Mouse (Mus musculus) hematopoietic stem cell, adult 5-6 weeks (primary cell): ENCODE data around the gene Fam171a1. TPM values are rescaled to one million over a fixed set of nuclear protein-coding genes. Genes with fewer than 3 reads are reported as not detected.
"Not testable (repeated sequence)": the region's sequence is repeated elsewhere in the genome, so short reads cannot be mapped to it uniquely, and the experiment has no call there.

Experiments used
- ATAC-seq, 2 experiments: fragments of 125-278 bp in 1 of 2; replicated peaks in 1 of 2; 2 replicates each; pipeline ENCODE4 v1.8.0; 2016 to 2017; ENCODE audit warnings: inconsistent platforms in 2 of 2, mild to moderate bottlenecking in 2 of 2, moderate number of reproducible peaks in 2 of 2, low read depth in 1 of 2, moderate TSS enrichment in 1 of 2; ENCODE audit not compliant: low FRiP score in 2 of 2, poor library complexity in 2 of 2, severe bottlenecking in 2 of 2, insufficient read depth in 1 of 2, low TSS enrichment in 1 of 2
- total RNA-seq: library from RNA; stranded (forward); fragments of 172-1452, 232-1000 nt; gene quantifications from 2 replicates; pipeline ENCODE4 v1.2.3, GENCODE M21; 2017

Fam171a1 gene
- total RNA-seq, 1 experiment from 2014 or later, result 21.2 TPM

GRCm38 (mm10) chr2:3158682-3159412 lies 44.8 kb downstream of the Fam171a1 start:
- ATAC-seq, result peak; percentile 80 to 88

- ATAC-seq, result no peak
Measured at GRCm38 (mm10) chr2:3161578-3161977, 47.6 kb downstream of the Fam171a1 start.

DNA sequence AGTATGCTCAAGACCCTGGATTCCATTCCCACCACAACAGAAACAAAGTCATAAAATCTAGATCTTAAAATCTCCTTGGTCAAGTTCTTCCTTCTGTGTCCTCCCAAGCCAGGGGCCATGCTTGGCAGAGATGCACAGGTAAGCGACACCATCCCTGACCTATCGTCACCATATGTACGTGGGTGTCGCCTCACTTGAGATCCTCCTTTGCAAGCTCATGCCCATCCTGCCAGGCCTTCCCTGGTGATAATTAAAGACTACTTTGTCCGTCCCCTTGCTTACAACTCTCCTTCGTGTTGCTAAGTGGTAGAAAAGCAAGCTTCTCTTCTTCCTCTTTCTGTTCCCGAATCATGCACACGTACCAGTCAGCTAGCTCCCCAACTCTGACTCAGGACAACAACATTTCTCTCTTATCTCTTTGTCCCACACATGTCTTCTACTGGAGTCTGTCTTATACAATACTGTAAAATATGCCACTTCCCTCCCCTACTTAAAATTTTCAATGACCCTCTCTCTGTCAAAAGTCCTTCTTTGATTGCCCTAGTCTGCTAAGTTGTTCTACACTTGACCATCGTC lies 49.6 kb downstream of the Fam171a1 start:
- peak; percentile 47 to 67 for ATAC-seq

DNA sequence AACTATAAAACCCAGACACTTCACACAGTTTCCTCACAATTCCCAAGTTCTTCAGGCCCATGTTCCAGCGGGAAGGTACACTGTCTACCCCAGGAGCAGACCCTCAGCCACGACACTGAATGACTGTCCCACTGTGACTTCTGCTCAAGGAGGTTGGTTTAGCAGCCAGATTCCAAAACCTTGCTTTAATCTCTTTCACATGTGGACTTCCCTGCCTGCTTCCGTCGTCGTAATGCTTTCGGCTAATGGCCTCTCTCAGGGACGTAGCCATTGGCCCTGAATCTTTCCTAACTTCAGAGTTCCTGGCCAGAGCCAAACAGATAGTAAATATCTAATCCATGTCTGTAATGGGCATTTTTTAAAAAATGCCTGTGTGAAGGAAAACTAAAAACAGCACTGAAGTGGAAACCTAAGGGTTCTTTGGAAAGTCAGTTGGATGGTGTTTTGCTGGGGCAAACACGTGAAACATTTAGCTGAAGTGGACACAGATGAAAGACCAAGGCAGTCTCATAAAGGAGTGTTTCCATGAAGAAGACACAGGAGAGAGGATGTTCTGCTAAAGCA lies 51.1 kb downstream of the Fam171a1 start:
- ATAC-seq, result no peak

- ATAC-seq, result no peak
Measured at GRCm38 (mm10) chr2:3165890-3166605, 52.0 kb downstream of the Fam171a1 start.

DNA sequence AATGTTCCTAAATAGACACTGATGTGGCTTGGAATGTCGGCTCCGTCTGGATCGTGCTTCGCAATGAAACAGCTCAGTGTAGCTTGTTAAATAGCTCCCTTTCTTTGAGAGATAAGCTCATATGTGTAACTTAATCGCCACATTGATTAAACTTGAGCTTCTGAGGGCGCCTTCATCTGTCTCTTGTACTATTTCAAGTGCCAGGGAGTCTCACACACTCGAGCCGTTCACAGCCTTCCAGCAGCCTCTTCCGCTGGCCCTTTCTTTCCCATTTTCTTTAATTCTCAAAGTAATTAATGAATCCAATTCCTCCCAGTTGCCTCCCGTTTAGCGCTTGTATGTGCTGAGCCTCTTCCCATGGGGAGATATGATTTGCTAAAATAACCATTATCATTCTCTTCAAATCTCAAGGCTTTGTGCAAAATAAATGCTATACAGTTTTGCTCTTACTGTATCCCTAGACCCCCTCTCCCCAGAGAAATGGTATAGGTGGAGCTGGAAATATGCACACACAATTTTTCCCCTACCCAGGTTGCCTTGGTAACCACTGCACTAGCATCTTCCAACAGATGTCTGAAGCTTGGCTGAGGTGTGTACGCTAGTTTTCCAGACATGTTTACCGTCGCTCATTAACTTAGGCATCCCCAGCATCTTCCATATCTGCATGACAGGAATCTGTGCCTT lies 54.8 kb downstream of the Fam171a1 start:
- ATAC-seq, result no peak

DNA sequence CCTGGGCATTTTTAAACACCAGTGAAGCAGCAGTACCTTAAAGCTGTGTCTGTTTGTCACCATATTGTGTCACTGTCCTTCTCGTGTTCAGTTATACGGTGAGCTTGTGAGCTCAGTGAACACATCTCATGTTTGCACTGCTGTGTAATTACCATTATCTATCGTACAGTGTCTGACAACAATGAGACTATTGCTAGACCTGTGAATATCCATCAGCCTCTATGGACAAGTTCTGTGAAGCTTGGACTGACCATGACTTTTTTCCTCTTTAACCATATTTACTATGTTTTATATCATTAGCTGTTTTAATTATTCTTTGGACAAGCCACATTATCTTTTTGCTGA lies 55.4 kb downstream of the Fam171a1 start:
- no peak for ATAC-seq

DNA sequence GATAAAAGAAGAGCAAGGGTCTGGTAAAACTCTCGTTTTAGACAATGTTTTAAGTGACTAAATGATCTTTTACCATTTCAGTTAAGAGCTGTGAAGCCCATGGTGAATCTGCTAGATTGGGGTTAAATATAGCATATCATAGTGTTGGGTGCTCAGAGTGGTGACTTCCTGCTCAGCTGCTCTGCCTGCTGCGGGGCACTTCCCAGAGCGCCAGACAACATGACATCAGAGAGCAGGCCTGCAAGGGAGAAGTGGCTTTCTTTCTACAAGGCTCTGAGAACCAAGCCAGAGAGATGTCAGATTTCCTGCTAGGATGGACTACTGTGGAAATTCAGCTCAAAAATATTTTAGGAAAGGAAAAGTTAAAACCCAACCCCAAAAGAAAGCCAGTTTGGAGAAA lies 57.8 kb downstream of the Fam171a1 start:
- ATAC-seq, result peak; percentile 92 to 97

GRCm38 (mm10) chr2:3172656-3173055 lies 58.6 kb downstream of the Fam171a1 start:
- ATAC-seq, result no peak

DNA sequence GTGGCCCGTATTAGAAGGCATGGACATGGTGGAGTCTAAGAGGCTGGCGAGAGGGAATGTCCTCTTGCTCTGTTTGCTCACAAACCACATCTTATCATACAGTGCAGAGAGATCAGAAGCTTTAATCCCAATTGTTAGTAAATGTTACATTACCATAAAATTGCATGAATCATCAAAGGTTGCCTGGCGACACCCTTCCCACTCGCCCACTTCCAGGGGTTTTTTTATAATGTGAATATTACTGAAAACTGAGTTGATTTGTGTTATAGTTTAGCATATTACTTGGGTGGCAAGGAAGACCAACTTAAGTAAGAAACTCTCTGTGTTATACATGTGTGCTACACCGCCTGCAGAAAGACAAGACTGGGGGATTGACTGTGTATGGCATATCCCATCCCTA lies 60.9 kb downstream of the Fam171a1 start:
- no peak for ATAC-seq

DNA sequence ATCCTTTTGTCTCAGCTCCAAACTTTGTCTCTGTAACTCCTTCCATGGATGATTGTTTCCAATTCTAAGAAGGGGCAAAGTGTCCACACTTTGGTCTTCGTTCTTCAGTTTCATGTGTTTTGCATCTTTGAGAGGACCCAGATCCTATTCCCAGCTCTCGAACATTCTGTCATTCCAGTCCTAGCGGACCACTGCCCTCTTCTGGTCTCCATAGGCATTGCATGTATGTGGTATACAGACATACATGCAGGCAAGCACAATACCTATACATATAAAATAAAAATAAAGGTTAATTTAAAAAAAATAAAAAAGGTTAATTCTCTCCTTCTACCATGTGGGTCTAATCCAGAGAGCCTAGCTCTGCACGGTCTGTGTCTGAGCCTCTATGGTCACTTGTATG lies 62.0 kb downstream of the Fam171a1 start:
- not testable (repeated sequence) for ATAC-seq

- ATAC-seq, result no peak
Measured at GRCm38 (mm10) chr2:3176751-3177150, 62.7 kb downstream of the Fam171a1 start.

DNA sequence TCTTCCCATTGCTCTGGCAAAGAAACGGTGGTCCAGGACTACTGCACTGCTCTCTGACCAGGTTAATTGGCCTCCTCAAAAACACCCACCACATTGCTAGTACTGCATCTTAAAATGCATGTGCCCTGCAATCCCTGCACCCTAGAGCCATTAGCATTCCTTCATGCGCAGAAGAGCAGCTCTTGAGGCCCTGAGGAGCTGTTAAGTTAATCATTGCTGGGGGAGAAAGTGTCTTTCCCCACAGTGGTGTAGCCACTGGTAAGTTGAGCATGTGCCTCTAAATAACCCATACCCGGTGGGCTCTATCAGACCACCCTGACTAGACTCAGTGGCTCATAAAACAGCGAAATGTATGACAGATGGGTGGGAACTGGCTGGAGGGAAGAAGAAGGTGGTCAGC lies 66.5 kb downstream of the Fam171a1 start:
- no peak for ATAC-seq

DNA sequence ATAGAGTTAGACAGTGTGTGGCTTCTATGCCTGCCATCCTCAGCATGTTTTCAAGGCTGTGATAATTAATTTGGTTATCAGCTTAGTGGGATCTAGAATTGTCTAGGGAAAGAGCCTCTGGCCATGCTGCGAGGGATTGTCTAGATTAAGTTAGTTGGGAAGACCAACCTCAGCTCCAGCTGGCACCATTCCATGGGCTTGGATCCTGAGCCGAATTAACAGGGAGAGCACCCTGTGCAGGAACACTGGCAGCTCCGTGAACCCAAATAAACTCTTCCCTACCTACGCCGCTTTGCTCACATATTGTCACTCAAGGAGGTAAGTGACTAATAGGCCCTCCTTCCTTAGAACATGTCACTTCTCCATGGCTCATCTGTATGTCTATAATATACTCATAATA lies 69.6 kb downstream of the Fam171a1 start:
- no peak for ATAC-seq

DNA sequence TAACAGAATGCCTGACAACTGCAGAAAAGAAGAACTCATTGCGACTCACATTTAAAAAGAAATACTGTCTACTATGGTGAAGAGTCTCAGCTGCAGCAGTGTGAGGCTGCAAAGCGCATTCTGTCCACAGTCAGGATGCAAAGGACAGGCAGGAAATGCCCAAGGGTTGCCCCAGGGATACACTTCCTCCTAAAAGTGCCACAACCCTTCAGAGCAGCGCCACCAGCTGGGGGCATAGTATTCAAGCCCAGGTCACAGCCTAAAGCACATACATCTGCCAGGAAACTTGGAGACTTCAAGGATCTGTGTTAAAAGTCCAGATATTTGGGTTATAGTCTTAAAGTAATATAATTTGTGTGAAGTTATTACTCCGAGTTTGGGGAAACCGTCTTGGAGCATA lies 71.3 kb downstream of the Fam171a1 start:
- ATAC-seq, result peak; percentile 12 to 43; a peak in 1 of 4 replicates

GRCm38 (mm10) chr2:3188745-3189475 lies 74.9 kb downstream of the Fam171a1 start:
- ATAC-seq, result no peak

- ATAC-seq, result no peak
Measured at GRCm38 (mm10) chr2:3191149-3191548, 77.1 kb downstream of the Fam171a1 start.
